Mouse (Mus musculus) erythroid progenitor cell, adult 5-6 weeks (primary cell): ENCODE results near the gene Fbxo3. TPM values are rescaled to one million over a fixed set of nuclear protein-coding genes. Genes with fewer than 3 reads are reported as not detected.
"Not testable (repeated sequence)": the region's sequence is repeated elsewhere in the genome, so short reads cannot be mapped to it uniquely, and the experiment has no call there.

Experiments
- ATAC-seq: replicated peaks from 2 replicates; pipeline ENCODE4 v1.8.0; 2016; ENCODE audit warnings: moderate number of reproducible peaks, mild to moderate bottlenecking, moderate TSS enrichment, inconsistent platforms; ENCODE audit not compliant: poor library complexity, low FRiP score, severe bottlenecking
- total RNA-seq, 2 experiments: library from RNA; stranded (forward) in 1 of 2; stranded (reverse) in 1 of 2; fragments of 150-400 nt in 1 of 2; fragments of 186-747, 209-891 nt in 1 of 2; gene quantifications; 2 replicates each; pipeline versions ENCODE4 v1.2.3 to v1.2.4; 2015 to 2017; ENCODE audit warnings: low replicate concordance in 2 of 2

Fbxo3 gene
- total RNA-seq, 2 experiments from 2014 or later: 95.2 to 96.8 TPM

DNA sequence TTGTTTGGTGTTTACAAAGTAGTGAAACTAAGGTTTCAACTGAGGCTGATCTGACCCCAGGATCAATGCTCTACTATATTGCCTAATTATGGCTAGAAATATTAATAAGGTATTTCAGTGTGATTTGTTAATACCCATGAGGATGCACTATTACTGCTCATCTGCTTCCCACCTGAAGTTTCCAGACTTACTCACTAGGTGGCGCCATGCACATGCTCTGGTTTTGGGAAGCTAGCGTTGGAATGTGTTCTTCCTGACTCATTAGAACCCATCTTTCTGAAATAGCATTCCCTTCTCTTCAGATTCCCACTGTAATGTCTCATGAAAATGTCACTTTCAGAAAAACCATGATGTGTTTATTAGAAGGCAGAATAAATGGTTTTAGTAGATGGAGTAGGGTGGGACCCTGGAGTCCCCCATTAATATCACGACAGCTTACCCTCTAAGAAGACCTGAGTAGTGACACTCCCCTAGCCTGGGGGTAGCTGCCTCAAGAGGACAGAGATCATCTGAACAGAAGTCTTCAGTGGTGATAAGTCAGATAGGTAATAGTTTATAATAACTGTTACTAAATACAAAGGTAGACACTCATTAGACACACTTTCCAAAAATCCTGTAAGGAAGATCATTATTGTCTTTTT is 7.4 kb downstream of the Fbxo3 start:
- ATAC-seq: peak; percentile 96

GRCm38 (mm10) chr2:104035595-104035994 is 8.1 kb downstream of the Fbxo3 start:
- no peak for ATAC-seq

DNA sequence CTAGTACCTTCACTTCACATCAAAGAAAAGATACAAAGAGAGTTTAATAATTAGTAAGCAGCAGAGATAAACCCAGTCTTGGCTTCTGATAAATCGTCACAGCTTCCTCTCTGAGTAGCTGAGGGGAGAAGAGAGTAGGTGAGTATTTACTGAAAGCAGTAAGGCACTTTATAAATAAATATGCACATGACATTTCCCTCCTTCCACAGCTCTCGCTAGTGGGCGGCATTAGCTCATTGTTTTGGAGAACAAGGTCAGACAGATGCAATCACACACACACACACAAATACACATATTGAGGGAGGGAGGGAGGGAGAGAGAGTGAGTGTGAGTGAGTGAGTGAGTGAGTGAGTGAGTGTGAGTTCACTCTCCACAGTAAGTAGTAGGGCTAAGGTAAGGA is 8.8 kb downstream of the Fbxo3 start:
- no peak for ATAC-seq

- no peak for ATAC-seq
Measured at GRCm38 (mm10) chr2:104038236-104038635, 10.7 kb downstream of the Fbxo3 start.

GRCm38 (mm10) chr2:104041632-104042031 is 14.1 kb downstream of the Fbxo3 start:
- ATAC-seq: no peak

GRCm38 (mm10) chr2:104042766-104043165 is 15.2 kb downstream of the Fbxo3 start:
- ATAC-seq: no peak

DNA sequence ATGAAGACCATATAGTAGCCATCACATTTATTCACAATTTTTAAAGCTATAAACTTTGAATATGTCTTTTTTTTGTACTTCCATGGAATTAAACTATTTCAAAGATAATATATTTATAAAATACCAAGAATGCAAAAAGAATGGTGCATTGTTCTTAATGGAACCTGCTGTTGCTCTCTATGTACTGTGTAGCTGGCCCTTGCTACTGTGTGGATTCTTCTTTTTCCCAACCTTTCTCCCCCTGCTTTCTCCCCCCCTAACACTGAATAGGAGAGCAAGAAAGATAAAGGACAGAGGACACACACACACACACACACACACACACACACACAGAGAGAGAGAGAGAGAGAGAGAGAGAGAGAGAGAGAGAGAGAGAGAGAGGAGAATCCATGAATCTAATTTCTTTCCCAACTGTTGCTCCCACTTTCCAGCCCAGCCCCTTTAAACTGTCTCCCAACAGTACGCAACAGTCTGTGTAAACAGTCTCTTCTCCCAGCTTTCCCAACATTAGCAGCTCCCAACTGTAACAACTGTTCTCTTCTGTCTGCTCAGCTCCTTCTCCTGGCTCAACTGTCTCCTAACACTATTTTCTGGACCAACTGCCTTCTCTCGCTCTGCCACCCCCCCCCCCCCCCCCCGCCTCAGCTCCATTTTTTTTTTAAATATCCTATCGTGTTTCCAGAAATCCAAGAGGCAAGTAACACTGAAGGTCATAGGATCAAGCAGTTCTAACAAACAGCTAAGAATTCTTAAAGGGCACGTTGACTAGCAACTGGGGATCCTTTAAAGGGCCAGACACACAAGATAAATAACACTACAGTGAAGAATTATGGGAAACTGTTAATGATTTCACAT is 16.3 kb downstream of the Fbxo3 start:
- no peak for ATAC-seq

DNA sequence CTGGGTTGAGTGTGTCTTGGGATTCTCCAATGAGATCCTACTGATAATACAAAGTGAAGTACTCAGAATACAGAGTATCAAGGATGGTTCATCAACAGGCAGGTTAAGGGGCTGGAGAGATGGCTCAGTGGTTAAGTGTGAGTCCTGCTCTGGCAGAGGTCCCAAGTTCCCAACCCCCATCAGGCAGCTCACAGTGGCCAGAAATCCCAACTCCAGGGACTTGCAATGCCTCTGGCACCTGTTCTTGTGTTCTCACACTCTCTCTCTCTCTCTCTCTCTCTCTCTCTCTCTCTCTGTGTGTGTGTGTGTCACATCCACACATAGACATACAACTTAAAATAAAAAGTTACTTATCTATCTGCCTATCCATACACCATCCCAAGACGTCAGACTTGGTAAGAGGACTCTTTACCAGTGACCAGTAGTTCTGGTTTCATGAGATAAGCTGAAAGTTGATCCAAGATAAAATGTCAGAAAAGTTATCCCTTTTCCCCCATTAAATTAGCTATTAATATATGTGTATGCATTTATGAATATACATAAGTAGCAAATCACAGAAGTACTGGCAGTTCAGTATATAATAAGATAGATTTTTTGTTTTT is 17.1 kb downstream of the Fbxo3 start:
- peak; percentile 34; the same call in 1 of the 2 replicates for ATAC-seq

DNA sequence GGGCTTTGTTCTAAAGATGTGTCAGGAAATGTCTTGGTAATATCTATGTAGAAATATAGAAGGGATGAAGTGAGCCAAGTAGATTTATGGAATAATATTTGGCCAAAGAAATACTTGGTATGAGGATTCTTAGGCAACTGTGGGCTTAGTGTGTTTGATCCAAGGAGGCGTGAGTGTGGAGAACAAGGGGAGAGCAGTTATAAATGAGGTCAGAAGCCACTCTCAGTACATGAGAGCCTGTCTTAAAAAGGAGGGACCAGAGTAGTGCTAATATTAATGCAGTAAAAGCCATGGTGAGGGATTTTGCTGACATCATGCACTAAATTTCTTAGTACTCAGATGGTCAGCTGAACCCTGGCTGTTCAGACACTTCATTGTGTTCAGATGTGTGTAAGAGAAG is 30.9 kb downstream of the Fbxo3 start:
- no peak for ATAC-seq

- ATAC-seq: no peak
Measured at GRCm38 (mm10) chr2:104058954-104059353, 31.4 kb downstream of the Fbxo3 start.

DNA sequence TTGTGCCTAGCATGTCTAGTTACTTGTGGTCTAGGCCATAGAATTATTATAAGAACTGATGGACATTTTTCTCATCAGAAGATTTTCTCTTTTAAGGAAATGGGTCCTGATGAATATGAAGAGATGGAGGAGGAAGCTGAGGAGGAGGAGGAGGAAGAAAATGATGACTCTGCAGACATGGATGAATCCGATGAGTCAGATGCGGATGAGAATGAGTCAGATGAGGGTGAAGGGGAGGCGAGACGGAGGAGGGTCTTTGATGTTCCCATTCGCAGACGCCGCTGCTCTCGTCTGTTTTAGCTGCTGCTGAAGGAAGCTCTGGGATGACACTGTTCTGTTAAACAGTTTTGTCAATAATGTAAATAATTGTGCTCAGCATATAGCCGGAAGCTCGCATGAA is 32.3 kb downstream of the Fbxo3 start:
- no peak for ATAC-seq

- ATAC-seq: no peak
Measured at GRCm38 (mm10) chr2:104060996-104061395, 33.5 kb downstream of the Fbxo3 start.

DNA sequence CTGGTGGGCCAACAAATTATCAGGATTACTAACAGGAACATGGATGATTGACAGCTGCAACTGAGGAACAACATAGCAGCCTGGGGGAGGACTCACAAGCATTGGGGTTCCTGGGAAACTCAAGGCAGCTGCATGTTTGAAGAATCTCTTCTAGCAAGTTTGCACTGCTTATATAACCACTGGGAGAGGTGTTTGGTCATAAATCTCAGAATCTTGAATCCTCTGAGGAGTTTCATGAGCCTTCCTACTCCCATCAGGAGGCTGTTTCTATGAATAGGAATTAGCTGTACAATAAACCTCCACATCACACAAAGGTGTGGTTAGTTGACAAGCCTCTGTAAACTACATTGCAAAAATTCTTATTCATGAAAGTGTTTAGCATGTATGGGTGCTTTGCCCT is 35.1 kb downstream of the Fbxo3 start:
- ATAC-seq: no peak

DNA sequence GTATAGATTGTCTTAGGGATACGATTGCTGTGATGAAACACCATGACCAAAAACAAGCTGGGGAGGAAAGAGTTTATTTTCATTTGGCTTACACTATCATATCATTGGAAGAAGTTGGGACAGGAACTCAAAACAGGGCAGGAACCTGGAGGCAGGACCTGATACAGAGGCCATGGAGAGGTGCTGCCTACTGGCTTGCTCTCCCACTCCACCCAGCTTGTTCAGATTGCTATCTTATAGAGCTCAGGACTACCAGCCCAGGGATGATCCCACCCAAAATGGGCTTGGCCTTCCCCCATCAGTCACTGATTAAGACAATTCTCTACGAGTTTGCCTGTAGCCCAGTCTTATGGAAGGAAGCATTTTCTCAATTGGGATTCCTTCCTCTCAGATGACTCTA is 36.6 kb downstream of the Fbxo3 start:
- no peak for ATAC-seq

DNA sequence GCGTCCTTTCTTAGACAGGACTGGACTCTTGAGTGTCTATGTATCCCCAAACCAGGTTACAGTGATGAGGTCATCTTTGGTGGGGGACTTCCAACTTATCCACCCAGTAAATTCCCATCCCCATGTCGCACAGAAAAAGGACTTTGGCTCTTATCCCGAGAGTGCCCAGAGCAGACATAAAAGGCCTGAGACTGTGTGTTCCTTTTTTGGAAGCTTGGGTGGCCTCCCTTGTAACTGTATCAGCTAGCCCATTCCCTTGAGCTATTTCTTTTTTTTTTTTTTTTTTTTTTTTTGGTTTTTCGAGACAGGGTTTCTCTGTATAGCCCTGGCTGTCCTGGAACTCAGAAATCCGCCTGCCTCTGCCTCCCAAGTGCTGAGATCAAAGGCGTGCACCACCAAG is 38.0 kb downstream of the Fbxo3 start, which contains the start of gene Gm10912:
Gene Gm10912 (plus strand): TSS at position 301 of the 400 bp plus-strand sequence.
- ATAC-seq: not testable (repeated sequence)

DNA sequence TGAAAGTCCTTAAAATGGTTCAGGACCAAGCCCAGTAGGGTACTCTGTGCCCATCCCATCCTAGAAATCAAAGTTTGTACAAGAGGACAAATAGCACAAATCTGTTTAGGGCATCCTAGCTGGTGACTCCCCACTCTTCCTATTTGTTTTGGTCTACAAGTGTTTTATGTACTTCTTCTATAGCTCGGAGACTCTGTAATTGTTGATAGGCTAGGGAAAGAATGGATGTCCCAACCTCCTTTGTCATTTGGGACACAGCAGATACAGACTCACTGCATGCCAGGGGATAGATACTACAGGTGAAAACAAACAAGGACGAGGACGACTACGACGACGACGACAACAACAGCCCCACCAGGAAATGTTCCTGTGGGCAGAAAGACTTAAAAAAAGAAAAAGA is 40.9 kb downstream of the Fbxo3 start, which contains the start of gene Gm10799:
Gene Gm10799 (minus strand): TSS at position 101 of the 400 bp plus-strand sequence.
- not testable (repeated sequence) for ATAC-seq

- ATAC-seq: peak; percentile 99
Measured at GRCm38 (mm10) chr2:104069704-104070185, 42.2 kb downstream of the Fbxo3 start, which contains the start of gene Cd59b. TSS of gene Cd59b (plus strand) at chr2:104069849.

- peak; percentile 97 for ATAC-seq
Measured at GRCm38 (mm10) chr2:104078285-104078684, 50.8 kb downstream of the Fbxo3 start.

- not testable (repeated sequence) for ATAC-seq
Measured at GRCm38 (mm10) chr2:104081436-104082050, 54.0 kb downstream of the Fbxo3 start.

DNA sequence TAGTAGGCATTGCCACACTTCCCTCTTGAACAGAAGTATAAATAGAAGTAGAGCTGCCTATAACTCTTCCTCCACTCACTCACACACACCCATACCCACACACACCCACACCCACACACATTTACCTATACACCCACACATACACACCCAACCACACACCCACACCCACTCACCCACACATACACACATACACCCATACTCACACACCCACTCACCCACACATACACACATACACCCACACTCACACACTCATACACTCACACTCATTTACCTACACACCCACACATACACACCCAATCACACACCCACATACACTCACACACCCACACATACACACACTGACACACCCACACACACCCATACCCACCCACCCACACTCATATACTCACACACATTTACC is 55.0 kb downstream of the Fbxo3 start:
- no peak for ATAC-seq
